Mouse (Mus musculus) G1E (cell line): ENCODE results near the gene Olfr525.

Source experiments
- CTCF ChIP-seq: IDR thresholded peaks from 2 replicates; pipeline ENCODE4 v1.5.1; 2012; ENCODE audit warnings: low read depth, low read length, inconsistent platforms, mixed read lengths
- GATA1 ChIP-seq: IDR thresholded peaks from 2 replicates; pipeline ENCODE4 v1.6.1; 2012; ENCODE audit warnings: borderline replicate concordance, low read length, inconsistent platforms, mixed read lengths
- POLR2AphosphoS5 ChIP-seq: IDR thresholded peaks from 2 replicates; pipeline ENCODE4 v1.6.1; 2012; ENCODE audit warnings: low read depth, low read length, inconsistent platforms; ENCODE audit not compliant: insufficient replicate concordance
- TAL1 ChIP-seq: conservative IDR thresholded peaks from 2 replicates; pipeline ENCODE4 v1.6.1; 2012; ENCODE audit warnings: low read depth, low read length, inconsistent platforms, mixed read lengths

DNA sequence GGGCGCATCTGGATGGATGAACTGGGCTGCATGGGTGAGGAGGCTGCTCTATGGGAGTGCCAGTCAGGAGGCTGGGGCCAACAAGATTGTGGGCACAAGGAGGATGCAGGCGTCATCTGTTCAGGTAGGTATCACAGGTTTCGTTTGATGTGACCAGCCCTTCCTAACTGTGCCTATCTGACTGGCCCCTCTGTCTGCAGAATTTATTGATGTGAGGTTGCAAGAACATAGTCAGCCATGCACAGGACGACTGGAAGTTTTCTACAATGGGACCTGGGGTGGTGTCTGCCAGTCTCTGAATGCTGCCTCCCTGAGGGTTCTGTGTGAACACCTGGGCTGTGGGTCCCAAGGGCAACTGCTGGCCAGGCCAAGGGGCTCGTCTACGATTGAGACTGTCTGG, 23.8 kb upstream of the Olfr525 start:
- no peak for TF ChIP-seq TAL1
- no peak for TF ChIP-seq CTCF
- no peak for TF ChIP-seq GATA1
- no peak for TF ChIP-seq POLR2AphosphoS5
